Mouse (Mus musculus) heart, adult 2 months (tissue): Measurements from ENCODE around the gene Il9r. TPM values are rescaled to one million over a fixed set of nuclear protein-coding genes. Genes with fewer than 3 reads are reported as not detected.

Experiments
- DNase-seq, 2 experiments: peaks; one replicate each; pipeline ENCODE4 v3.0.0; 2021
- H3K27ac ChIP-seq: fragments of 200-600 bp; 2 replicates; pipeline ENCODE4 v1.8.1; 2022
- H3K27me3 ChIP-seq: fragments of 200-500 bp; 2 replicates; pipeline ENCODE4 v1.6.1; 2012; ENCODE audit warnings: mild to moderate bottlenecking, low read length, inconsistent platforms, mixed read lengths; ENCODE audit not compliant: control insufficient read depth, insufficient read depth
- H3K36me3 ChIP-seq: fragments of 200-500 bp; 2 replicates; pipeline ENCODE4 v1.6.1; 2012; ENCODE audit warnings: low read length, inconsistent platforms; ENCODE audit not compliant: control insufficient read depth, insufficient read depth
- H3K4me1 ChIP-seq: fragments of 200-500 bp; 2 replicates; pipeline ENCODE4 v1.6.1; 2011; ENCODE audit warnings: low read length; ENCODE audit not compliant: control insufficient read depth, insufficient read depth
- H3K4me3 ChIP-seq: fragments of 200-600 bp; 2 replicates; pipeline ENCODE4 v1.8.1; 2022
- H3K79me2 ChIP-seq: fragments of 200-500 bp; replicated peaks from 2 replicates; pipeline ENCODE4 v1.6.1; 2012; ENCODE audit warnings: mild to moderate bottlenecking, inconsistent platforms, low read length, moderate library complexity, mixed read lengths; ENCODE audit not compliant: control insufficient read depth, insufficient read depth
- H3K9ac ChIP-seq: fragments of 200-500 bp; 2 replicates; pipeline ENCODE4 v1.6.1; 2012; ENCODE audit warnings: low read depth, mild to moderate bottlenecking, control low read depth, inconsistent platforms, low read length, mixed read lengths
- CTCF ChIP-seq: fragments of 200-600 bp; IDR thresholded peaks from 2 replicates; pipeline ENCODE4 v1.8.1; 2022; ENCODE audit warnings: antibody characterized with exemption, mild to moderate bottlenecking, moderate library complexity
- EP300 ChIP-seq: fragments of 200-500 bp; IDR thresholded peaks from 2 replicates; pipeline ENCODE4 v1.6.1; 2011; ENCODE audit warnings: low read depth, low read length, control low read depth; ENCODE audit not compliant: insufficient read depth
- POLR2A ChIP-seq: fragments of 200-500 bp; IDR thresholded peaks from 2 replicates; pipeline ENCODE4 v1.6.1; 2011; ENCODE audit warnings: mild to moderate bottlenecking, low read depth, low read length, control low read depth; ENCODE audit not compliant: insufficient read depth
- whole genome bisulfite sequencing: fragments of 180-500 bp; shearing (Covaris S2); methylation state at CpG from one replicate; pipeline ENCODE4 v1.1.7; 2018; 5-methylcytosine and 5-hydroxymethylcytosine counted together
- intact Hi-C: fragments of 180-260 bp; cut with DNase I; formaldehyde crosslinking; loops from one replicate; pipeline ENCODE4 v1.15.1; 2025
- long read RNA-seq: library from polyadenylated mRNA; stranded (forward); transcript quantifications from one replicate; pipeline ENCODE4 v2.0.0, GENCODE M21; 2021
- polyA plus RNA-seq: library from polyadenylated mRNA; depleted of rRNA; stranded (reverse); fragments of >200 nt; gene quantifications from 2 replicates; pipeline ENCODE4 v1.2.3, GENCODE M21; 2012; rRNA removed
- total RNA-seq, 2 experiments: library from RNA; stranded (reverse); gene quantifications; 2 replicates each; pipeline ENCODE4 v1.2.3; 2021

Il9r gene
- total RNA-seq (not detected), polyA plus RNA-seq (0.03 and 0.37 TPM in 2 replicates)
- long read RNA-seq = 0 reads

- 46% methylated on average over 10 of the region's 10 CpGs for WGBS
- DNase-seq = no peak
- no peak within 1 kb of the TSS for H3K27ac ChIP-seq
These were observed at the start of gene Il9r for GRCm38 (mm10) chr11:32200075-32200601. Il9r (minus strand) TSS chr11:32200279.

GRCm38 (mm10) chr11:32248350-32248749 lies 48.3 kb upstream of the Il9r start:
- 83% methylated on average over 3 of the region's 3 CpGs for WGBS
- Histone ChIP-seq H3K4me3 (no peak overlapping the region), H3K27me3 (no peaks in the 10 kb centered on the region), H3K79me2 (no peaks in the 10 kb centered on the region), H3K36me3 (no peaks in the 10 kb centered on the region), H3K9ac (no peak overlapping the region), H3K27ac (no peak overlapping the region), H3K4me1 (peaks cover 5% of the 10 kb centered on the region)
- TF ChIP-seq CTCF (no peak), POLR2A (no peak), EP300 (no peak)
- no peak for DNase-seq
- intact Hi-C loops = no loop called here

More at GRCm38 (mm10) chr11:32200075-32200601, at the start of gene Il9r:
- TF ChIP-seq POLR2A = no peak
- intact Hi-C loops = no loop called here
- Histone ChIP-seq H3K36me3 (no peaks in the 10 kb centered on the region), H3K27me3 (no peaks in the 10 kb centered on the region), H3K9ac (no peak within 1 kb of the TSS), H3K4me3 (no peak within 1 kb of the TSS), H3K79me2 (no peaks in the 10 kb centered on the region), H3K4me1 (no peaks in the 10 kb centered on the region)

- no peaks in the 10 kb centered on the region for H3K36me3 ChIP-seq
- H3K4me1 ChIP-seq = peaks cover 8% of the 10 kb centered on the region
- no peaks in the 10 kb centered on the region for H3K79me2 ChIP-seq
- no peak for TF ChIP-seq POLR2A
- peak; percentile 30 for TF ChIP-seq CTCF
- H3K4me3 ChIP-seq = no peak overlapping the region
- intact Hi-C loops = no loop called here
- DNase-seq = no peak
- no peak overlapping the region for H3K27ac ChIP-seq
- no peak overlapping the region for H3K9ac ChIP-seq
- H3K27me3 ChIP-seq = no peaks in the 10 kb centered on the region
These were observed 47.0 kb upstream of the Il9r start for GRCm38 (mm10) chr11:32247068-32247467.

- TF ChIP-seq CTCF (no peak), POLR2A (no peak), EP300 (no peak)
- peaks cover 8% of the 10 kb centered on the region for H3K4me1 ChIP-seq
- whole genome bisulfite sequencing = 73% methylated on average over 6 of the region's 6 CpGs
- no peak overlapping the region for H3K4me3 ChIP-seq
- no peaks in the 10 kb centered on the region for H3K27me3 ChIP-seq
- intact Hi-C loops = no loop called here
- H3K9ac ChIP-seq = no peak overlapping the region
- no peak overlapping the region; the same call in 1 of the 2 replicates for H3K27ac ChIP-seq
- H3K36me3 ChIP-seq = no peaks in the 10 kb centered on the region
- H3K79me2 ChIP-seq = no peaks in the 10 kb centered on the region
- no peak for DNase-seq
These were observed 45.5 kb upstream of the Il9r start for GRCm38 (mm10) chr11:32245614-32246013.

- Histone ChIP-seq H3K4me1 (peaks cover 8% of the 10 kb centered on the region), H3K36me3 (no peaks in the 10 kb centered on the region), H3K4me3 (no peak overlapping the region), H3K27ac (peak overlapping the region; percentile 54), H3K27me3 (no peaks in the 10 kb centered on the region), H3K79me2 (no peaks in the 10 kb centered on the region), H3K9ac (no peak overlapping the region)
- no peak for DNase-seq
- intact Hi-C loops = no loop called here
- WGBS = 84% methylated on average over 1 of the region's 1 CpGs
- TF ChIP-seq CTCF (no peak), POLR2A (no peak), EP300 (no peak)
These were observed 44.5 kb upstream of the Il9r start for GRCm38 (mm10) chr11:32244617-32245016.

- TF ChIP-seq EP300 (no peak), POLR2A (no peak), CTCF (no peak)
- Histone ChIP-seq H3K36me3 (no peaks in the 10 kb centered on the region), H3K4me1 (peaks cover 8% of the 10 kb centered on the region), H3K4me3 (no peak overlapping the region), H3K27me3 (no peaks in the 10 kb centered on the region), H3K79me2 (no peaks in the 10 kb centered on the region), H3K27ac (peak overlapping the region; percentile 54), H3K9ac (no peak overlapping the region)
- 42% methylated on average over 3 of the region's 3 CpGs for WGBS
- intact Hi-C loops = no loop called here
- DNase-seq = peak in 1 of 2 experiments; percentile 46
These were observed 44.0 kb upstream of the Il9r start for GRCm38 (mm10) chr11:32244064-32244463.
